Comparison of ENCODE assay signal across 24 mouse cellular contexts in genomic region chr13:113170256-113170655, GRCm38 (mm10). TPM values are rescaled to one million over a fixed set of nuclear protein-coding genes. Genes with fewer than 3 reads are reported as not detected.
DNase-seq lines count a peak whose midpoint lies in the region; ATAC-seq and TF ChIP-seq lines count a peak whose summit lies in the region.
"Had no signal": no experiment of that assay in that cellular context is flagged by ENCODE, and none has a peak within 500 bp of the region (broad histone marks: within the 10 kb centered on the region; RNA-seq: fewer than 3 reads in every experiment).

No protein-coding gene starts in this region.

- TF ChIP-seq POLR2A in thymus, adult 2 months (IDR thresholded peaks at IDR 0.05; ENCODE audit: control insufficient read depth, extremely low read depth, insufficient read depth, low read length, poor library complexity): no peak

- no peak for DNase-seq in thymus, adult 2 months
- no peak for DNase-seq in thymus, postnatal 36 days
- DNase-seq in CD4-positive, CD25-positive, alpha-beta regulatory T cell, adult 2 months (ENCODE audit: low read depth, low spot score): peak; percentile 18
- DNase-seq in c-Kit-positive CD71-positive TER-119-positive erythroid progenitor cells, embryonic 14.5 days (ENCODE audit: low spot score): no peak
- no peak for DNase-seq in cerebellum, postnatal 10 days
- DNase-seq: adrenal gland, postnatal 10 days; cerebellum, adult 2 months; forebrain, postnatal 0 days; gastrocnemius, adult 2 months; heart, adult 11 months; heart, postnatal 4 days; liver had no signal

- H3K27ac ChIP-seq in thymus, adult 2 months (ENCODE audit: control insufficient read depth, insufficient read depth, low read length): peak overlapping the region; percentile 87
- H3K27ac ChIP-seq: embryonic facial prominence, embryonic 12.5 days; gastrocnemius, adult 2 months; heart, embryonic 13.5 days; kidney, postnatal 0 days; lung, embryonic 15.5 days; midbrain, embryonic 15.5 days had no signal

- H3K36me3 ChIP-seq in thymus, adult 2 months (ENCODE audit: control insufficient read depth, insufficient read depth, low read length): no peaks in the 10 kb centered on the region
- H3K36me3 ChIP-seq: embryonic facial prominence, embryonic 12.5 days; G1E; heart, embryonic 13.5 days; lung, embryonic 15.5 days; midbrain, embryonic 15.5 days had no signal

- peaks cover 7% of the 10 kb centered on the region for H3K4me1 ChIP-seq in thymus, adult 2 months (replicated peaks; ENCODE audit: control insufficient read depth, insufficient read depth, low read length)
- H3K4me1 ChIP-seq: embryonic facial prominence, embryonic 12.5 days; heart, embryonic 13.5 days; lung, embryonic 15.5 days; megakaryocyte, embryonic 14.5 days; midbrain, embryonic 15.5 days had no signal

- ATAC-seq in activated CD4-positive, CD25-positive, alpha-beta regulatory T cell, adult 4 months: peak; percentile 69
- ATAC-seq in megakaryocyte progenitor cell, adult 5-6 weeks (replicated peaks; ENCODE audit: poor library complexity): peak; percentile 34
- ATAC-seq: forebrain, postnatal 0 days; midbrain, embryonic 15.5 days had no signal

- H3K27me3 ChIP-seq in thymus, adult 2 months (ENCODE audit: control insufficient read depth, insufficient read depth, low read length): no peaks in the 10 kb centered on the region
- H3K27me3 ChIP-seq: embryonic facial prominence, embryonic 12.5 days; heart, embryonic 13.5 days; lung, embryonic 15.5 days; megakaryocyte, embryonic 14.5 days; midbrain, embryonic 15.5 days had no signal

- TF ChIP-seq CTCF in thymus, adult 2 months (IDR thresholded peaks at IDR 0.05; ENCODE audit: borderline replicate concordance, control insufficient read depth, extremely low read depth, insufficient read depth, low read length, poor library complexity): no peak

- H3K4me3 ChIP-seq in thymus, adult 2 months (ENCODE audit: control insufficient read depth, insufficient read depth, low read length): no peak overlapping the region
- H3K4me3 ChIP-seq: embryonic facial prominence, embryonic 12.5 days; gastrocnemius, adult 2 months; heart, embryonic 13.5 days; lung, embryonic 15.5 days; megakaryocyte, embryonic 14.5 days; midbrain, embryonic 15.5 days had no signal

RNA-seq across cellular contexts. Expression of gene Esm1, which starts 39.2 kb away (rescaled TPM):
- polyA plus RNA-seq in thymus, adult 2 months (2012; rRNA removed): 0.58 and 0.73 TPM in 2 replicates
- not detected for polyA plus RNA-seq in activated CD4-positive, CD25-positive, alpha-beta regulatory T cell, adult 4 months (2017; shearing (Covaris generic))
- 0.27 TPM in 1 of 2 replicates, not detected in the other for total RNA-seq in megakaryocyte progenitor cell, adult 5-6 weeks (2015)
- total RNA-seq in megakaryocyte progenitor cell, adult 5-6 weeks (2017): not detected in 2 replicates
- total RNA-seq: G1E had no signal
- polyA plus RNA-seq: G1E had no signal

RNA-seq across cellular contexts. Expression of gene Gzmk, which starts 55.5 kb away (rescaled TPM):
- 0.20 TPM in 1 of 2 replicates, not detected in the other for polyA plus RNA-seq in thymus, adult 2 months (2012; rRNA removed)
- 1 to 10 TPM; 1.2 TPM for polyA plus RNA-seq in activated CD4-positive, CD25-positive, alpha-beta regulatory T cell, adult 4 months (2017; shearing (Covaris generic))
- total RNA-seq in megakaryocyte progenitor cell, adult 5-6 weeks (2015): not detected in 2 replicates
- total RNA-seq in megakaryocyte progenitor cell, adult 5-6 weeks (2017): not detected in 2 replicates
- total RNA-seq: adrenal gland, postnatal 10 days; forebrain, postnatal 0 days; G1E; gastrocnemius, adult 2 months; heart, postnatal 4 days; left cerebral cortex, postnatal 25 days had no signal
- polyA plus RNA-seq: brain, embryonic 14.5 days; cerebellum, adult 2 months; embryonic facial prominence, embryonic 12.5 days; forebrain, postnatal 0 days; G1E; heart, embryonic 13.5 days; intestine, embryonic 14.5 days; kidney, postnatal 0 days; lung, embryonic 15.5 days; midbrain, embryonic 15.5 days had no signal
